Mouse (Mus musculus): Measurements from ENCODE around the gene Gss. TPM values are rescaled to one million over a fixed set of nuclear protein-coding genes. Genes with fewer than 3 reads are reported as not detected.

Gss gene
- total RNA-seq (2023) = 10 to 100 TPM; 10.7 to 12.6 TPM

GRCm38 (mm10) chr2:155592137-155592853, at the start of gene Gss:
Gene Gss, minus strand, starts transcription at chr2:155592810.

GRCm38 (mm10) chr2:155610978-155611377, 18.4 kb upstream of the Gss start, which contains the start of gene Myh7b:
Gene Myh7b, plus strand, starts transcription at chr2:155611212.

GRCm38 (mm10) chr2:155517455-155518423, 74.9 kb downstream of the Gss start, which contains the start of the genes Acss2 and Ggt7:
Gene Acss2, plus strand, starts transcription at chr2:155517948.
Gene Ggt7, minus strand, starts transcription at chr2:155518237.

Other genes with a start within 250 kb of the Gss start
- gene Pigu, start 235.4 kb downstream of the Gss start, total RNA-seq (2023) = 10 to 100 TPM; 24.3 to 24.8 TPM
- 10 to 100 TPM; 75.9 to 79.9 TPM for gene Trp53inp2, start 211.8 kb downstream of the Gss start, total RNA-seq (2023)
- 10 to 100 TPM; 70.9 to 72.0 TPM for gene Ncoa6, start 118.9 kb downstream of the Gss start, total RNA-seq (2023)
- gene Acss2, start 74.9 kb downstream of the Gss start, total RNA-seq (2023) = 10 to 100 TPM; 56.8 to 57.8 TPM
- 1 to 10 TPM; 2.2 to 3.0 TPM for gene Ggt7, start 74.6 kb downstream of the Gss start, total RNA-seq (2023)
- not detected for gene Myh7b, start 18.4 kb upstream of the Gss start, total RNA-seq (2023)
- 100 to 1,000 TPM; 206 to 223 TPM for gene Trpc4ap, start 99.6 kb upstream of the Gss start, total RNA-seq (2023)
- 10 to 100 TPM; 33.0 to 33.1 TPM for gene Edem2, start 136.7 kb upstream of the Gss start, total RNA-seq (2023)
- not detected for gene Gm17581, start 143.1 kb upstream of the Gss start, total RNA-seq (2023)
- gene Procr, start 158.3 kb upstream of the Gss start, total RNA-seq (2023) = under 1 TPM in 1 of 2 experiments, not detected in 1; 0.67 TPM
- not detected for gene Mmp24, start 182.5 kb upstream of the Gss start, total RNA-seq (2023)
- gene BC029722, start 226.6 kb upstream of the Gss start, total RNA-seq (2023) = 10 to 100 TPM; 24.3 to 24.6 TPM
- gene Eif6, start 234.1 kb upstream of the Gss start, total RNA-seq (2023) = 100 to 1,000 TPM in 1 of 2 experiments, 10 to 100 TPM in 1; 98.6 to 120 TPM
- under 1 TPM; 0.35 to 0.41 TPM for gene Fam83c, start 242.0 kb upstream of the Gss start, total RNA-seq (2023)

Measured in T-cell, adult 66 days (primary cell).